Comparison of ENCODE assay signal across 31 mouse cellular contexts in the genomic region with DNA sequence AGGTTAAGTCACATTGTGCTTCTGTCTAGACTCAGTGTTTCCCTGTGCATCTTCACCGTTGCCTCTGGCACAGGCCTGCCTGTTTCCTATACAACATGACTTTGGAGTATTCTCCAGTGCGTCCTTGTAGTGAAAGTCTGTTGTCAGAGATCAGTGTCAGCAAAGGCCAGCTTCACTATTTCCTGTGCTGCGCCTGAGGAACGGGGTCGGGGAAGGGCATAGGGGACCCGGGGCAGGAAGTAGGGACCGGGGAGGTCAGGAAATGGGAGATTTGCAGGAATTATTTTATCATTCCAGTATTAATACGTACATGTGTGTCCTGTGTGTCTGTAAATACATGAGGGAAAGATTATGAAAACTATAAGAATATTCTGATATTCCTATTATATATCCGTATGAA. TPM values are rescaled to one million over a fixed set of nuclear protein-coding genes. Genes with fewer than 3 reads are reported as not detected.
DNase-seq lines count a peak whose midpoint lies in the region; ATAC-seq lines count a peak whose summit lies in the region.
"Had no signal": no experiment of that assay in that cellular context is flagged by ENCODE, and none has a peak within 500 bp of the region (broad histone marks: within the 10 kb centered on the region; RNA-seq: fewer than 3 reads in every experiment).

No protein-coding gene starts in this region.

- no peaks in the 10 kb centered on the region for H3K9me3 ChIP-seq in midbrain, embryonic 11.5 days (ENCODE audit: control insufficient read depth, low read length)
- H3K9me3 ChIP-seq: embryonic facial prominence, embryonic 10.5 days; embryonic facial prominence, embryonic 15.5 days; forebrain, embryonic 12.5 days; G1E; heart, embryonic 12.5 days; limb, embryonic 12.5 days; lung, embryonic 15.5 days; megakaryocyte, embryonic 14.5 days; midbrain, embryonic 13.5 days; neural tube, embryonic 13.5 days had no signal

- H3K36me3 ChIP-seq in midbrain, embryonic 11.5 days (ENCODE audit: control insufficient read depth, insufficient read depth, low read length): peaks cover 7% of the 10 kb centered on the region; the same call in 1 of the 2 replicates
- H3K36me3 ChIP-seq: neural tube, embryonic 13.5 days had no signal

- no peak overlapping the region for H3K4me3 ChIP-seq in midbrain, embryonic 11.5 days (ENCODE audit: low read depth, low read length)
- H3K4me3 ChIP-seq: embryonic facial prominence, embryonic 10.5 days; embryonic facial prominence, embryonic 15.5 days; forebrain, embryonic 12.5 days; heart, adult 2 months; heart, embryonic 12.5 days; layer of hippocampus, adult 2 months; left cerebral cortex, adult 2 months; limb, embryonic 12.5 days; lung, embryonic 15.5 days; megakaryocyte, embryonic 14.5 days; midbrain, embryonic 13.5 days; neural tube, embryonic 13.5 days had no signal

- no peaks in the 10 kb centered on the region for H3K27me3 ChIP-seq in midbrain, embryonic 11.5 days (ENCODE audit: control insufficient read depth, insufficient read depth, low read length)
- H3K27me3 ChIP-seq: embryonic facial prominence, embryonic 15.5 days; forebrain, embryonic 12.5 days; heart, embryonic 12.5 days; limb, embryonic 12.5 days; lung, embryonic 15.5 days; megakaryocyte, embryonic 14.5 days; midbrain, embryonic 13.5 days; neural tube, embryonic 13.5 days had no signal

- no peak for ATAC-seq in midbrain, embryonic 11.5 days (ENCODE audit: low FRiP score)
- ATAC-seq: forebrain, postnatal 0 days; intestine, postnatal 0 days; midbrain, embryonic 13.5 days had no signal

- no peaks in the 10 kb centered on the region for H3K4me1 ChIP-seq in midbrain, embryonic 11.5 days (ENCODE audit: control insufficient read depth, insufficient read depth, low read length)
- H3K4me1 ChIP-seq: embryonic facial prominence, embryonic 15.5 days; forebrain, embryonic 12.5 days; heart, embryonic 12.5 days; limb, embryonic 12.5 days; lung, embryonic 15.5 days; midbrain, embryonic 13.5 days; neural tube, embryonic 13.5 days had no signal

- H3K4me2 ChIP-seq in midbrain, embryonic 11.5 days: no peak overlapping the region
- H3K4me2 ChIP-seq: embryonic facial prominence, embryonic 15.5 days; forebrain, embryonic 12.5 days; heart, embryonic 12.5 days; hindbrain, embryonic 14.5 days; limb, embryonic 12.5 days; lung, embryonic 15.5 days; midbrain, embryonic 13.5 days; neural tube, embryonic 13.5 days had no signal

- peak; percentile 31 for DNase-seq in adrenal gland, adult 2 months
- DNase-seq in adrenal gland, postnatal 4 days (ENCODE audit: low spot score in 2 of 2): no peak
- DNase-seq in kidney, adult 8-10 months: peak; percentile 15 to 17
- DNase-seq in kidney, adult 18-20 months: no peak
- DNase-seq in lung, postnatal 36 days: peak; percentile 18
- DNase-seq in lung, postnatal 14 days: no peak
- DNase-seq in midbrain, embryonic 11.5 days (ENCODE audit: low spot score, missing footprints): no peak
- DNase-seq: cerebellum, adult 2 months; cerebellum, postnatal 25 days; forebrain, postnatal 0 days; heart, adult 2 months; heart, postnatal 4 days; lung, postnatal 4 days; right cerebral cortex, postnatal 4 days; thymus, adult 2 months; thymus, postnatal 36 days had no signal

- WGBS in midbrain, embryonic 11.5 days: 92% methylated on average over 9 of the region's 9 CpGs

- no peak overlapping the region for H3K9ac ChIP-seq in midbrain, embryonic 11.5 days (ENCODE audit: low read length)
- H3K9ac ChIP-seq: embryonic facial prominence, embryonic 15.5 days; forebrain, embryonic 12.5 days; forebrain, postnatal 0 days; heart, embryonic 12.5 days; hindbrain, embryonic 14.5 days; limb, embryonic 12.5 days; liver, embryonic 14.5 days; lung, embryonic 15.5 days; midbrain, embryonic 13.5 days; neural tube, embryonic 13.5 days had no signal

- no peak overlapping the region for H3K27ac ChIP-seq in midbrain, embryonic 11.5 days (ENCODE audit: low read depth, low read length)
- H3K27ac ChIP-seq: embryonic facial prominence, embryonic 10.5 days; embryonic facial prominence, embryonic 15.5 days; forebrain, embryonic 12.5 days; heart, adult 2 months; hindbrain, embryonic 14.5 days; layer of hippocampus, adult 2 months; left cerebral cortex, adult 2 months; limb, embryonic 12.5 days; liver, embryonic 14.5 days; lung, embryonic 15.5 days; midbrain, embryonic 13.5 days; neural tube, embryonic 13.5 days had no signal

RNA-seq across cellular contexts. Expression of a gene that starts 37.1 kb away (rescaled TPM):
- total RNA-seq in adrenal gland, adult 2 months (2021): 1 to 10 TPM; 3.9 to 5.2 TPM
- polyA plus RNA-seq in adrenal gland, adult 2 months (2012; rRNA removed): 4.0 and 8.7 TPM in 2 replicates
- total RNA-seq in adrenal gland, postnatal 4 days (2021): 10 to 100 TPM; 20.1 to 24.9 TPM
- 27.6 and 30.7 TPM in 2 replicates for polyA plus RNA-seq in midbrain, embryonic 11.5 days (2014; fragmentation: Nextera tagmentation; extraction: Ambion mirVana)

Comparison
In these comparisons a context has a peak if more than half of its experiments do, and no peak if none do; other contexts are left out.
1. DNase-seq: peak in adrenal gland, adult 2 months (single experiment), kidney, adult 8-10 months (2 of 2) and lung, postnatal 36 days (single experiment); none in adrenal gland, postnatal 4 days (0 of 2), kidney, adult 18-20 months (single experiment), lung, postnatal 14 days (single experiment) and midbrain, embryonic 11.5 days (single experiment).